Mouse (Mus musculus) ES-Bruce4 (cell line): ENCODE results near the gene Rc3h1. TPM values are rescaled to one million over a fixed set of nuclear protein-coding genes. Genes with fewer than 3 reads are reported as not detected.

Experiments used
- H3K27ac ChIP-seq: 2 replicates; pipeline ENCODE4 v1.5.1; 2012; ENCODE audit warnings: low read length, inconsistent platforms; ENCODE audit not compliant: insufficient read depth
- H3K27me3 ChIP-seq: 2 replicates; pipeline ENCODE4 v1.6.1; 2012; ENCODE audit warnings: mild to moderate bottlenecking, low read length, inconsistent platforms; ENCODE audit not compliant: control insufficient read depth, poor library complexity, insufficient read depth, severe bottlenecking
- H3K36me3 ChIP-seq: 2 replicates; pipeline ENCODE4 v1.6.1; 2012; ENCODE audit warnings: inconsistent platforms, mild to moderate bottlenecking, low read length, moderate library complexity; ENCODE audit not compliant: control insufficient read depth, poor library complexity, insufficient read depth, severe bottlenecking
- H3K4me1 ChIP-seq: one replicate; pipeline ENCODE4 v1.8.1; 2011; ENCODE audit warnings: low read length; ENCODE audit not compliant: control insufficient read depth, insufficient read depth
- H3K4me3 ChIP-seq: 2 replicates; pipeline ENCODE4 v1.5.1; 2011; ENCODE audit warnings: low read depth, mild to moderate bottlenecking, low read length
- H3K9ac ChIP-seq: 2 replicates; pipeline ENCODE4 v1.6.1; 2012; ENCODE audit warnings: low read depth, mild to moderate bottlenecking, inconsistent platforms; ENCODE audit not compliant: poor library complexity, severe bottlenecking
- H3K9me3 ChIP-seq: replicated peaks from 2 replicates; pipeline ENCODE4 v1.6.1; 2012; ENCODE audit warnings: mild to moderate bottlenecking, low read length, inconsistent platforms; ENCODE audit not compliant: control insufficient read depth, poor library complexity, insufficient read depth, severe bottlenecking
- CTCF ChIP-seq: IDR thresholded peaks from one replicate; pipeline ENCODE4 v1.8.1; 2011; ENCODE audit warnings: low read depth, low read length
- EP300 ChIP-seq: IDR thresholded peaks from 2 replicates; pipeline ENCODE4 v1.6.1; 2011; ENCODE audit warnings: low read depth, low read length; ENCODE audit not compliant: insufficient read depth
- POLR2A ChIP-seq: IDR thresholded peaks from one replicate; pipeline ENCODE4 v1.8.1; 2011; ENCODE audit warnings: low read length; ENCODE audit not compliant: insufficient read depth
- polyA plus RNA-seq: library from polyadenylated mRNA; stranded (reverse); fragments of >200 nt; gene quantifications from 2 replicates; pipeline ENCODE4 v1.2.4, GENCODE M21; 2011; ENCODE audit warnings: low read depth; ENCODE audit not compliant: missing spikeins, insufficient read depth, insufficient read length

Rc3h1 gene
- polyA plus RNA-seq, 1 experiment, result 36.9 TPM

GRCm38 (mm10) chr1:160899701-160900100 lies 6.5 kb upstream of the Rc3h1 start:
- Histone ChIP-seq H3K4me3 (no peak overlapping the region), H3K27ac (no peak overlapping the region), H3K4me1 (no peaks in the 10 kb centered on the region), H3K36me3 (no peaks in the 10 kb centered on the region), H3K9ac (no peak overlapping the region), H3K27me3 (no peaks in the 10 kb centered on the region), H3K9me3 (no peaks in the 10 kb centered on the region)
- TF ChIP-seq CTCF (no peak), POLR2A (no peak), EP300 (0 out of 2 replicates have a peak, but pooled peaks have one; percentile 31)

GRCm38 (mm10) chr1:160904047-160904446 lies 2.2 kb upstream of the Rc3h1 start:
- Histone ChIP-seq H3K4me1 (no peaks in the 10 kb centered on the region), H3K9me3 (no peaks in the 10 kb centered on the region)
- TF ChIP-seq CTCF (no peak), POLR2A (no peak), EP300 (no peak)

GRCm38 (mm10) chr1:160906558-160907481 lies 602 bp downstream of the Rc3h1 start:
- H3K4me3 ChIP-seq, result peak overlapping the region; percentile 81
- H3K9me3 ChIP-seq, result no peaks in the 10 kb centered on the region
- no peak overlapping the region for H3K27ac ChIP-seq
- no peaks in the 10 kb centered on the region for H3K27me3 ChIP-seq
- TF ChIP-seq CTCF (no peak), EP300 (no peak)
- H3K36me3 ChIP-seq, result no peaks in the 10 kb centered on the region
- H3K4me1 ChIP-seq, result no peaks in the 10 kb centered on the region
- H3K9ac ChIP-seq, result peak overlapping the region; percentile 94

More at GRCm38 (mm10) chr1:160904047-160904446, 2.2 kb upstream of the Rc3h1 start:
- Histone ChIP-seq H3K36me3 (no peaks in the 10 kb centered on the region), H3K4me3 (no peak overlapping the region), H3K27ac (no peak overlapping the region), H3K9ac (no peak overlapping the region), H3K27me3 (no peaks in the 10 kb centered on the region)

DNA sequence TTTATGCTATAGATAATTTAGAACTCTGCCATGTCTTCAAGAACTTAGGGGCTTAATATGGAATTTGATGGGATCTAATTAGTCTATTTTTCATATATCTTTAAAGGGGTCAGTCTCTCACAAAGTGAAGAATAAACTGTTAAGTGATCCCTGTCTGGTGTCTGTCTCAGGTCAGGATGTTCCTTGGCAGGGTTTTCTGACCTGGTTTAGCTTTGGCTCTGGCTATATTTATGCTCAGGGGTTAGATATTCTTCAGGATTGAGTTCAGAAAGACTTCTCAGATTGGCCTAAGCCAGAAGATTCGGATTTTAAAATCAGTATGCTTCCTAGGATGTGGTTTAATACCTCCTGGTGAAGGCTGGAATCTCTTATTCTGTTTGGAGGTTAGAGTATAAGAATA lies 4.0 kb downstream of the Rc3h1 start:
- Histone ChIP-seq H3K9ac (no peak overlapping the region), H3K4me1 (no peaks in the 10 kb centered on the region), H3K36me3 (no peaks in the 10 kb centered on the region), H3K27ac (no peak overlapping the region), H3K4me3 (no peak overlapping the region), H3K27me3 (no peaks in the 10 kb centered on the region), H3K9me3 (no peaks in the 10 kb centered on the region)
- TF ChIP-seq EP300 (no peak), CTCF (no peak), POLR2A (no peak)

DNA sequence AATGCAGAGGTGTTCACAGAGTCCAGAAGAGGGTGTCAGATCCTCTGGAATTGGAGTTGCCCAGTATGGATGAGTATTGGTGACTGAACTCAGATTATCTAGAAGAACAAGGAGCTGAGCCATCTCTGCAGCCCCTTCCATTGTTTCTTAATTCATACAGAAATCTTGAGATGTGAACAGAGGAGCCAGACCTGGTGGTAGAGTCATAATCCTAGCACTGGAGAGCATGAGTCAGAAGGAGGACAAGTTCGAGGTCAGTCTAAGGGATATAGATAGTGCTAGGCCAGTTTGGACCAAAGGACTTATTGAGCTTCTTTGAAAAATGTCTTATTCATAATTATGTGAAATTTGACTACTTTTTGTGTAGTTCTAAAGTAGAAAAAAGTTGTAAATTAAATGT lies 4.6 kb downstream of the Rc3h1 start:
- TF ChIP-seq CTCF, result no peak
- no peaks in the 10 kb centered on the region for H3K27me3 ChIP-seq

DNA sequence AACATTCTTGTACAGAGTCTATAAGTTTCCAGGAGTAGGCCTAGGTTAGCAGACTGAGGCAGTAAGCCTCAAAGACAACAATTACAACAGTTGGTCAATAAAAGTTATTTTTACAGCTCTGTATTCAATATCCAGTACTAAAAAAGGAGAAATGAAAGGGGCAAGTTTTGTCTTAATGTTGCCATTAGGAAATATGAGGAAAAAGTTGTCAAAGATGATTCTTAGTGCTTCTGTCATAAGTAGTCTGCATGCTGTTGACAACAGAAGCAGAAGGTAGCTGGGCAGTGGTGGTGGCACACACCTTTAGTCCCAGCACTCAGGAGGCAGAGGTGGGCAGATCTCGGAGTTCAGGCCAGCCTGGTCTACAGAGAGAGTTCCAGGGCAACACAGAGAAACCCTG lies 13.2 kb downstream of the Rc3h1 start:
- H3K4me1 ChIP-seq, result no peaks in the 10 kb centered on the region
- H3K9ac ChIP-seq, result no peak overlapping the region
- H3K27me3 ChIP-seq, result no peaks in the 10 kb centered on the region
- no peak overlapping the region for H3K4me3 ChIP-seq
- H3K36me3 ChIP-seq, result no peaks in the 10 kb centered on the region
- TF ChIP-seq CTCF, result no peak
- no peak for TF ChIP-seq POLR2A
- no peak for TF ChIP-seq EP300
- H3K9me3 ChIP-seq, result no peaks in the 10 kb centered on the region
- H3K27ac ChIP-seq, result no peak overlapping the region

More for the DNA sequence above, 4.6 kb downstream of the Rc3h1 start:
- H3K4me1 ChIP-seq, result no peaks in the 10 kb centered on the region
- H3K9me3 ChIP-seq, result no peaks in the 10 kb centered on the region
- H3K27ac ChIP-seq, result no peak overlapping the region
- no peaks in the 10 kb centered on the region for H3K36me3 ChIP-seq
- H3K9ac ChIP-seq, result no peak overlapping the region
- H3K4me3 ChIP-seq, result no peak overlapping the region
